Mouse (Mus musculus) splenic B cell, adult 2 months (primary cell): Measurements from ENCODE around the gene Ager.

ENCODE experiments used
- DNase-seq: peaks from one replicate; pipeline ENCODE4 v3.0.0-alpha.2; 2011; ENCODE audit warnings: low read depth, low spot score
- H3K27me3 ChIP-seq: 2 replicates; pipeline ENCODE4 v1.6.1; 2012; ENCODE audit warnings: mild to moderate bottlenecking, low read length, moderate library complexity, mixed read lengths; ENCODE audit not compliant: control insufficient read depth, poor library complexity, insufficient read depth, severe bottlenecking
- H3K36me3 ChIP-seq: 2 replicates; pipeline ENCODE4 v1.6.1; 2012; ENCODE audit warnings: mild to moderate bottlenecking, low read length, moderate library complexity, mixed read lengths; ENCODE audit not compliant: control insufficient read depth, poor library complexity, insufficient read depth, severe bottlenecking

The Ager gene

DNA sequence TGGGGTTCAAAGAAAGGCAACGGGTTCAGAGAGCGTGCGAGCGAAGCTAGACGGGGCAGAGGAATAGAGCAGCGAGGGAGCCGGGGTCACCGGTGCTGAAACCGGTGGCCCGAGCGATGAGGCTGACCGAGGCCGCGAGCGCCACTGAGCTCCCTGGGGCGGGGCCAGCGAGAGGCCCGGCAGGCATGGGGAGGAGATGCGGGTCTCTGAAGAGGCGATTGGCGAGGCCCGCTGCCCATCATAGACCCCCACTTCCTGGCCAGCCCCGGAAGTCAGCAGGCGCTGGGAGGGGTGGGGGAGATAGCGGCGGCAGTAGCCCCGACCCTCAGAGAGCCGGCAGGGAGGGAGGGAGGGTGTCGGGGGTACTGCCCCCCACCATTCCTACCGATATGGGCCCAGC is 7.9 kb downstream of the Ager start:
- Histone ChIP-seq H3K27me3 (no peaks in the 10 kb centered on the region), H3K36me3 (0 out of 2 replicates have a peak, but pooled peaks cover 3% of the 10 kb centered on the region)
- peak; percentile 95 for DNase-seq

DNA sequence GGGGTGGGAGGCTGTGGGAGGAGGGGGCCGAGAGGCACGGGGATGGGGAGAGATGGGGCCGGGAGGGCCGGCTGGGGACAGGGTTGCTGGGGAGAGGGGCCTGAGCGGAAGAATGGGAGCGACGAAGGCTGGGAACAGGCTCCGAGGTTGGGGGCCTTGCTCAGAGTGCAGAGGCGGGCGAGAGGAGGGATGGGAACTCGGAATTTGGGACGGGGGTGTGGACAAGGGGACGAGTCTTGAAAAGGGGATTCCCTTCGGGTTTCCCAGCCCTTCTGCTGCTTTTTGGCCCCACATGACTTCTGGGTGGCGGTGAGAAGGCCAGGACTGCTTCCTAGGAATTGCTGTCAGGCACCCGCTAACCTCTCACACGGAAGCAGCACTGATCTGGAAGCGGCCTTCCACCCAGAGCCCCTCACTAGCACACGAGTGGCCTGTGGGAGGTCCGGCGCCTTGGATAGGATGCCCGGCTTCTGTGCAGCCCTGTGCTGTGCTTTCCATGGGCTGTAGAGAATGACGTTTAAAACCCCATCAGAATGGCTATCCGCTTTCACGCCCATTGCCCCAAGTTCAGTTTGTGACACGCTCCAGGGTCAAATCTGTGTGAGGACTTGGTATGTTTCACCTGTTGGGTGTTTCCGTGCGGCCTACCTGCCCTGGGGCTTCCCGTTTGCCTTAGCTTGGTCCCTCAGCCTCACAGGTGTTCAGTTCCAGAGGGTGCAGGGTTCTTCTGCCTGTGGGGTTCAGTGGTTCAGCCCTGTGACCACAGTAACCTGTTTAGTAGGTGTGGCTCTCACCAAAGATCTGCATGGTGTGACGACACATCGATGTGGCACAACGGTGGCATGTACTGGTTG is 8.8 kb downstream of the Ager start:
- DNase-seq = no peak
- 0 out of 2 replicates have a peak, but pooled peaks cover 1% of the 10 kb centered on the region for H3K36me3 ChIP-seq
- H3K27me3 ChIP-seq = no peaks in the 10 kb centered on the region

DNA sequence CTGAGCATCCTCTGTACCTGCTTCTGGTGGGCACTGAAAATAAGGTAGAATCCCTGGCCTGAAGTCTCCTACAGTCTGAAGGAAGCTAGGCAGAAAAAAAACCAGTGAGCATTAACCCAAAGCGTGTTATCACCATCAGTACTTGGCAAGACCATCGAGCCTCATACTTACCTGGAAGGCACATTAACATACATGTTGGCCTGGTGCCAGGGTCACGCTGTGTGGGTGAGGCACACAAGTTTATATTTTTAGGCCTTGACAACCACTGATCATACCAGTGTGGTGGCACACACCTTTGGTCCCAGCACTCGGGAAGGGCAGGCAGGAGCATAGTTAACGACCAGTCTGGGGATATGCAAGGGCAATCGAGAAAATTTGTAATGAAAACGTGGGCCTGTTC is 10.3 kb downstream of the Ager start:
- DNase-seq = no peak
- Histone ChIP-seq H3K27me3 (no peaks in the 10 kb centered on the region), H3K36me3 (peaks cover 3% of the 10 kb centered on the region; the same call in 1 of the 2 replicates)

DNA sequence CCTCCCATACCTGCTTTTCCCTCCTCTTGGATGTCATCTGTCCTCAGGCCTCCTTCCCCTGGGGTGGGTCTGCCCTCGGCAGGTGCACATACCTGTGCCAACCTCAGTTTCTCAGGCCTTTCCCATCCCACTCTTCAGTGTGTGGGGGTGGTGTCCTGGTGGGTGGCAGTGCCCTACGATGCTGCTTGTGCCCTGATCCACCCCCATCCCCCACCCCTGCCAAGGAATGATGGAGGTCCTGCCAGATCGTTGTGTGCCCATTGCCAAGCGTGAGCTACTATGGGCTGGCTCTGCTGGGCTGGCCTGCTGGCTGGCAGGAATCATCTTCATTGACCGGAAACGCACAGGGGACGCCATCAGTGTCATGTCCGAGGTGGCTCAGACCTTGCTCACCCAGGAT is 13.4 kb downstream of the Ager start:
- peaks cover 3% of the 10 kb centered on the region; the same call in 1 of the 2 replicates for H3K36me3 ChIP-seq
- no peak for DNase-seq
- no peaks in the 10 kb centered on the region for H3K27me3 ChIP-seq

DNA sequence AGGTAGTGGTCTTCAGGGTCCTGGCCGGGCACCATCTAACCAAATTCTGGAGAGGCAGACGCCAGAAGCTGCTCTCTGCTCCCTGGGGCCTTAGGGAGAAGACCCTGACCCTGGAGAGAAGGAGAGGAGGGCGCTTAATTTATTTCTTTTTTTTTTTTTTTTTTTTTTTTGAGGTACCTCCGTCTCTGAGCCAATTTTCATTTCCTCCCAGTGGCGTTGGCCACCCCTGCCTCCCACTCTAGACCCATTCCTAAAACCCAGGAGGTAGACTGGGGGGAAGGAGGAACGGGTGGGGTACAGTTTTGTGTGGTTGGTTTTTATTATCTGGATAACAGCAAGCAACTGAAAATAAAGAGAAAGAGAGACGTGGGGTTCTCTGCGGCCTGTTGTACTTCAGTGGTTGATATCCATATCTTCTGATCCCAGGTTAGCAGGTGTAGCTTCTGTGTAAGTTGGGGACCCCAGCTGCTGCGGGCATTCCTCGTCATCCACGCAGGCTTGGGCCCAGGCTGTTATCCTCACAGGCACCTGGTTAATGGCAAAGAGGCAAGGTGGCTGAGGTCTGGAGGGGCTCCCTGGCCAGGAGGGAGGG is 15.5 kb downstream of the Ager start:
- peaks cover 3% of the 10 kb centered on the region; the same call in 1 of the 2 replicates for H3K36me3 ChIP-seq
- no peaks in the 10 kb centered on the region for H3K27me3 ChIP-seq
- DNase-seq = no peak

DNA sequence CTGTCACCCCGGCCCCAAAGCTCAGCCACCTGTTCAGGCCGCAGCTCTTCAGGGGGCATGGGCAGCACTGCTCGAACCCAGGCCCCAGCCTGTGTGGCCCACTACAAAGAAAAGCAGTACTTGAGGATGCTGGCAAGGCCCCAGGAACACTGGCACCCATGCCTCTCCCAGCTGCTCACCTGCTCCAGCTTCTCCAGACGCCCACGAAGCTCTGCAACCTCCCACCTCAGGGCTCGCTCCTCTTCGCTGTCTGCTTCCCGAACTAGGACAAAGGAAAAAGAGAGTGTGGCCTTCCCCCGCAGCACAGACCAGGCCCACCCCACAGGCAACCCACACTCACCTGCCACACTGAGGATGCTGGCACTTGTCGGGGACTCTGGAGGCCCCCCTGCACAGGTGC is 16.2 kb downstream of the Ager start:
- no peak for DNase-seq
- H3K27me3 ChIP-seq = no peaks in the 10 kb centered on the region
- H3K36me3 ChIP-seq = peaks cover 3% of the 10 kb centered on the region; the same call in 1 of the 2 replicates

DNA sequence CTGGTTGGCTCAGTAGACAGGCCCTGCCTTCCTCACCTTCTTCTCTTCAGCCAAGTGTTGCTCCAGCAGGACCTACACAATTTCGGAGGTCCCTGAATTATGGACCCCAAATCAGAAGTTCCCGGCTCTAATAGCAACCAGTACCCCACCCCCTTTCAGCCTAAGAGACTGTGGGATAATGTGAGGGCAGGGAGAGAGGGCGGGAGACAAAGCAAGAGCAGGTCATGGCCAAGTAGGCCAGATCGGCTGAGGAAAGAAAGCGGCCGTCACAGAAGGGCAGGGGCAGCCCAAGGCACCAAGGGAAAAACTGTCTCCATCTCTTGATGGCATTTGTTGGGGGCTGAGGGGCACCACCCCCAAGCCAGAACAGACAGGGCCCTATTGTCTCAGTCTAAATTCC is 18.2 kb downstream of the Ager start, which contains the start of gene Egfl8:
Gene Egfl8 (minus strand): TSS at position 101 of the 400 bp plus-strand sequence.
- no peak for DNase-seq
- Histone ChIP-seq H3K36me3 (peaks cover 2% of the 10 kb centered on the region; the same call in 1 of the 2 replicates), H3K27me3 (no peaks in the 10 kb centered on the region)

DNA sequence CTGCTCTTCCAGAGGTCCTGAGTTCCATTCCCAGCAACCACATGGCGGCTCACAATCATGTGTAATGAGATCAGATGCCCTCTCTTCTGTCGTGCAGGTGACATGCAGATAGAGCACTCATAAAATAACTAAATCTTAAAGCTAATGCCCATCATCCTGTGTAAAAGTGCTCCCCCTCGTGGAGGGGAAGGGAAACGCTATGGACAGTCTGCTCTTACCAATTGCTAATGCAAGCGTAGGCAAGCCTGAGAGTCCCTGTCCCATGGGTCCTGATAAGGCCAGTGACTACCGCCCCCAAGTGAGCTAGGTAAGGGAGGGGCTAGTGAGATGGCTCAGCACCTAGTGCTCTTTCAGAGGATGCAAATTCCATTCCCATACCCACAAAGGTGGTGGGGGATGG is 21.3 kb downstream of the Ager start:
- Histone ChIP-seq H3K36me3 (no peaks in the 10 kb centered on the region; the same call in 1 of the 2 replicates), H3K27me3 (no peaks in the 10 kb centered on the region)
- DNase-seq = peak; percentile 90

DNA sequence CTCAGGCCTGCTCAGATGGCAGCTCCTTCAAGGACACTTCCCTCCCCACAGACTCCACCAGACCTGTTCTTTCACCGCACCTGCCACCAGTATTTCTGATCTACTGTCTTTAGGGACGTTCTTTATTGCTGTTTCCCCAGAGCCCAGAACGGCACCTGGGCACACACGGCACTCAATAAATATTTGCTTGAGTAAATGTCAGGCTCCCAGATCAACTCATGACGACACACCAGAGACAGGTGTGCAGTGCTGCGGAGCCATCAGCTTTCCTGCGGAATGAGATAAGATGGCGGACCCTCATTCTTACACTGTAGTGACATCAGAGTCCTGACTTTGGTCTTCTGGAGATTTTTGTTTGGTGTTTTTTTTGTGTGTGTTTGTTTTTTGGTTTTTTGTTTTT is 23.3 kb downstream of the Ager start:
- Histone ChIP-seq H3K27me3 (no peaks in the 10 kb centered on the region), H3K36me3 (no peaks in the 10 kb centered on the region)
- no peak for DNase-seq

DNA sequence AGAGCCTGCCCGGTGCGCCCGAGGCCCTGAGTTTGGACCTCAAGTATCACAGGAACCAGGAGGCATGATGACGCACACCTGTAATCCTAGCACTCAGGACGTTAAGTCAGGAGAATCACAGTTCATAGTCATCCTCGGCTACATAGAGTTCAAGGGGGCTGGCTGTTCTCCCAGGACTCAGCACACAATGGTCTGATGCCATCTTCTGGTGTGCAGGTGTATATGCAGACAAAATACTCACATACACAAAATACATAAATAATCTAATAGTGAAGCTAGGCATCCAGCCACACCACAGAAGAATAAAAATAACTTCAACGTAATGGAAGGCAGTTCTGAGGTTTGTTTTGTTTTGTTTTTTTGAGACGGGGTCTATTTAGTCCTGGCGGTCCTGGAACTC is 25.5 kb downstream of the Ager start:
- H3K36me3 ChIP-seq = no peaks in the 10 kb centered on the region
- no peak for DNase-seq
- no peaks in the 10 kb centered on the region for H3K27me3 ChIP-seq

DNA sequence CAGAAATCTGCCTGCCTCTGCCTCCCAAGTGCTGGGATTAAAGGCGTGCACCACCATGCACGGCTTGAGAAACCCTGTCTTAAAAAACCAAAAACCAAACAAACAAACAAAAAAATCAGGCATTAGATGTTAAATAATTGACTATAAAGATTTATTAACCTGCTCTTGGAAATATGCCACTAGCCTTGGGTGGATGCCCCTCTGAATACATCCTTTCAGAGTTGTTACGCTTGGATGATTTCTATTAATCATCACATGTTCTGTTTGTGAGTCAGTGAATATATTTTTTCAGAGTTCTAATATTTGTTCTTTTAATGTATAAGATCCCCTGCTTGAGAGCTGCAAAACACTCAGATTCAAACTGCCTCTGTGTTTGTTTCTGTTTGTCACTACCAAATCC is 27.3 kb downstream of the Ager start:
- no peaks in the 10 kb centered on the region for H3K36me3 ChIP-seq
- no peaks in the 10 kb centered on the region for H3K27me3 ChIP-seq
- DNase-seq = no peak

DNA sequence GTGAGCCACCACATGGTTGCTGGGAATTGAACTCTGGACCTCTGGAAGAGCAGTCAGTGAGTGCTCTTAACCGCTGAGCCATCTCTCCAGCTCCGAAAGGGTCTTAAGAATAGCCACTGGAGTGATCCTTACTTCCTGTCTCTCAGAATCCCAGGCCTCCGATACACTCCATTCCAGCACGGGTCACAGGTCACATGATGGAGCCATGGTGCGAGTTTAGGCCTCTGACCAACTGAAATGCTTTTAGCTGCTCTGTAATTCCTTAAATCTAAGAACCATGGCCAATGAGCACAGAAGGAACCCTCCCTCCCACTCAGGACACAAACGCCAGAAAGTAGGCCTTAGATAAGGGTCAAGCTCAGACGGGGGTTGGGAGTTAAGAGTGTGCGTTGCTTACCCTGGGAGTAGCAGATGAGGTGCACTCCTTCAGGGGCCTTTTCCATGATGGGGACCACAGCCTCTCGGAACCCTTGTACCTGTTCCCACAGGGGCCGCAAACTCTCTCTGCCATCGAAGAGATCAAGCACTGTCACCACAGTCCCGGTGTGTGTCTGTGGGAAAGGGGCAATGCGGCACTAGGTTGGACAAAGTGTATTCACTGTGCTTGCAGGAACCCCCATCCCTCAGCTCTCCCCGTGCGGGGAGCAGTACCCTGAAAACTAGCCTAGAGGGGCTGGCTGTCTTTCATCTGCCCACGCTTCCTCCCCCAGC is 28.6 kb downstream of the Ager start:
- DNase-seq = no peak
- no peaks in the 10 kb centered on the region; the same call in 1 of the 2 replicates for H3K27me3 ChIP-seq
- no peaks in the 10 kb centered on the region for H3K36me3 ChIP-seq

DNA sequence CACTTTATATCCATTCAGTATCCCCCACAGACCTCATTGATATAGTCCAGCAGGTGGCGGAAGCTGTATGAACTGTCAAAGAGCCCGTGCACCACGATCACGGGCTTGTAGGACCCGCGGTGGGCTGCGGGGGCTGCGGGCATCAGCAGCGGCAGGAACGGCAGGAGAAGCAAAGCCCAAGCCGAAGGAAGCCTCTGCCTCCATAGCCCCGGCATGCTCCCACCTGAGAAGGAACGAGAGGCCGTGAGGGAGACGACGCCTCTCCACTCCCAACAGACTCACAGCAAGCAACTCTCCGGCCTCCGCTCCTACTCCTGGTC is 29.1 kb downstream of the Ager start:
- DNase-seq = peak; percentile 65
- H3K27me3 ChIP-seq = no peaks in the 10 kb centered on the region; the same call in 1 of the 2 replicates
- no peaks in the 10 kb centered on the region for H3K36me3 ChIP-seq

DNA sequence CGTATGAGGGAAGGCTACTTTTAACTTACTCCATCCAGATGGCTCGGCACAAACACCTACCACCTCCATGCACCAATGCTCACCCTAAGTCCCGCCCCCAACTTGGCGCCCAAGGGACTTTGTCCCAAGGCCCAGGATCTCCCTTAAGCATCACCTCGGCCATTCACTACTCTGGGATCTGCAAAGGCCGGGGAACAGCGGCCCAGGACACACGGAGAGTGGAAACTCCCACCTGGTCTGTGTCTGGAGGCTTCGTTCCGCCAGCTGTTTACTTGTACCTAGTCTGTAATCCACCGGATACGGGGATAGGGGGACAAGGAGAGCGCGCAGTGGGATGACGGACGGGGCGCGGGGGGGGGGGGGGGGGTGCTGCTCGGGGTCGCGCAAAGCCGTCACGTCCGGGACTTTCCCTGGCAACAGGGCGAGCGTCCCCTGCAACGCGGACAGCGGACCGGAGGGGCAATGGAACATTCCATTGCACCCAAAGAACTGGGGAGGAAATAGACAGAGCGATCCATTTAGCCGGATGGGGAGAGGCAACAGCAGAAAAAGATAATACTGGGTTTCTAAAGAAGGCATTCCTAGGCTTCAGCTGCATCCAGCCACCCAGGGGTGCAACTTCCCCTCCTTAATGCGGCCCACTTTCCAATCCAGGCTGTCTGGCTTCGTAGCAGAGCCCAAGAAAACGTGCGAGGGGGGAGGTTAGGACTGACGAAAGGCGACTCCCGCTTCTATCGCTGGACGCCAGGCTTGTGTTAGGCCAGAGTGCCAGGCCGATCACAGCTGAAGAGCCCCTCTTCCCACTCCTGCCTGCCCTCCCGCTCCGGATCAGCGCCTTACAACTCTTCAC is 29.7 kb downstream of the Ager start:
- peak; percentile 72 for DNase-seq
- H3K27me3 ChIP-seq = no peaks in the 10 kb centered on the region; the same call in 1 of the 2 replicates
- no peaks in the 10 kb centered on the region for H3K36me3 ChIP-seq
